Mouse (Mus musculus) CD4-positive helper T cell, adult 2 months (primary cell): ENCODE measurements around the gene Cyp1a2.
"Not testable (repeated sequence)": the region's sequence is repeated elsewhere in the genome, so short reads cannot be mapped to it uniquely, and the experiment has no call there.

Experiments used
- DNase-seq: peaks from one replicate; pipeline ENCODE4 v3.0.0-alpha.2; 2012; ENCODE audit warnings: low read depth, missing footprints, low spot score

Gene Cyp1a2

GRCm38 (mm10) chr9:57683520-57683919, at the start of gene Cyp1a2:
Gene Cyp1a2 (minus strand): TSS chr9:57683703.
- DNase-seq = no peak

GRCm38 (mm10) chr9:57728312-57728711, 44.8 kb upstream of the Cyp1a2 start:
- no peak for DNase-seq

- no peak for DNase-seq
These were observed 41.2 kb upstream of the Cyp1a2 start for GRCm38 (mm10) chr9:57724701-57725100.

GRCm38 (mm10) chr9:57723796-57724195, 40.3 kb upstream of the Cyp1a2 start:
- DNase-seq = no peak

- DNase-seq = no peak
These were observed 39.8 kb upstream of the Cyp1a2 start for GRCm38 (mm10) chr9:57723315-57723715.

- no peak for DNase-seq
These were observed 38.9 kb upstream of the Cyp1a2 start for GRCm38 (mm10) chr9:57722371-57722770.

GRCm38 (mm10) chr9:57720736-57721135, 37.2 kb upstream of the Cyp1a2 start:
- DNase-seq = no peak

GRCm38 (mm10) chr9:57718408-57718807, 34.9 kb upstream of the Cyp1a2 start:
- no peak for DNase-seq

- no peak for DNase-seq
These were observed 28.7 kb upstream of the Cyp1a2 start for GRCm38 (mm10) chr9:57712194-57712593.

- DNase-seq = not testable (repeated sequence)
These were observed 26.7 kb upstream of the Cyp1a2 start for GRCm38 (mm10) chr9:57710214-57710613.

GRCm38 (mm10) chr9:57708720-57709274, 25.3 kb upstream of the Cyp1a2 start:
- DNase-seq = no peak

GRCm38 (mm10) chr9:57708068-57708719, 24.7 kb upstream of the Cyp1a2 start, which contains the start of gene Edc3:
Gene Edc3 (plus strand): TSS chr9:57708540.
- DNase-seq = peak; percentile 91

- no peak for DNase-seq
These were observed 23.0 kb upstream of the Cyp1a2 start for GRCm38 (mm10) chr9:57706496-57706895.

- no peak for DNase-seq
These were observed 15.1 kb upstream of the Cyp1a2 start for GRCm38 (mm10) chr9:57698466-57699150.

- no peak for DNase-seq
These were observed 13.9 kb upstream of the Cyp1a2 start for GRCm38 (mm10) chr9:57697380-57697779.

- DNase-seq = peak; percentile 14
These were observed 13.1 kb upstream of the Cyp1a2 start for GRCm38 (mm10) chr9:57696380-57697285.

- DNase-seq = no peak
These were observed 10.6 kb upstream of the Cyp1a2 start for GRCm38 (mm10) chr9:57694108-57694507.

- DNase-seq = no peak
These were observed 5.1 kb upstream of the Cyp1a2 start for GRCm38 (mm10) chr9:57688606-57689005.

- DNase-seq = no peak
These were observed 4.7 kb upstream of the Cyp1a2 start for GRCm38 (mm10) chr9:57688158-57688557.

GRCm38 (mm10) chr9:57687751-57688150, 4.2 kb upstream of the Cyp1a2 start, which contains the start of gene Cyp1a1:
Gene Cyp1a1 (plus strand): TSS chr9:57687928.
- DNase-seq = no peak

- no peak for DNase-seq
These were observed 2.5 kb upstream of the Cyp1a2 start for GRCm38 (mm10) chr9:57686011-57686410.

- no peak for DNase-seq
These were observed 2.1 kb downstream of the Cyp1a2 start for GRCm38 (mm10) chr9:57681411-57681810.
